Mouse (Mus musculus): ENCODE data around the gene Sardh. TPM values are rescaled to one million over a fixed set of nuclear protein-coding genes. Genes with fewer than 3 reads are reported as not detected.

Gene Sardh
- total and polyA plus RNA-seq, 2 experiments from 2014 or later = 8.9 to 11.8 TPM

DNA sequence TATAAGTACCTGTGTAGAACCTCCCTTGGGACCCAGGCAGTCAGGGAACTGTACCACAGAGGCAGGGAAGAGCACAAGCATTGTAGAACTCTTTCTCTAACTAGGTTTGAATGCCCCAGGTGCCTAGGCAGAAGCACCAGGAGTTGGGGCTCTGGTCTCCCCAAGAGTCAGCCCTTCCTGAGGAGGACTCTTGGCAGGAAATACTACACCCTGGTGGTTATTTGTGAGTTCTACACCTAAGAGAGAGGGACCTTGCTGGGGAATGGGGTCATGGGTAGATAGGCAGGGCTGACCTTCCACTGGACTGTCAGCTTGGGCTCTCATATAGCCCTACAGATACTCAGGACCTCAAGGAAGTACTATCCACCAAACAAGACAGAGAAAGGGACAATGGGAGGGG is 3.3 kb upstream of the Sardh start:
- H3K4me3 ChIP-seq (ENCODE audit: low read depth, low read length) = no peak overlapping the region
- H3K9ac ChIP-seq (replicated peaks; ENCODE audit: low read length, poor library complexity, severe bottlenecking) = no peak overlapping the region
- ATAC-seq (ENCODE audit: low FRiP score) = no peak
- H3K4me1 ChIP-seq (ENCODE audit: insufficient read depth, low read length) = no peaks in the 10 kb centered on the region
- H3K27ac ChIP-seq (ENCODE audit: low read depth, low read length) = no peak overlapping the region
- H3K27me3 ChIP-seq (ENCODE audit: insufficient read depth, low read length) = no peaks in the 10 kb centered on the region
- DNase-seq (ENCODE audit: low spot score) = no peak
- H3K4me2 ChIP-seq (ENCODE audit: low read depth, low read length, poor library complexity, severe bottlenecking) = no peak overlapping the region
- TF ChIP-seq CTCF (IDR thresholded peaks at IDR 0.05) = no peak; the same call in 1 of the 2 replicates
- no peaks in the 10 kb centered on the region for H3K36me3 ChIP-seq (ENCODE audit: insufficient read depth, low read length)
- H3K9me3 ChIP-seq (ENCODE audit: low read length) = no peaks in the 10 kb centered on the region

DNA sequence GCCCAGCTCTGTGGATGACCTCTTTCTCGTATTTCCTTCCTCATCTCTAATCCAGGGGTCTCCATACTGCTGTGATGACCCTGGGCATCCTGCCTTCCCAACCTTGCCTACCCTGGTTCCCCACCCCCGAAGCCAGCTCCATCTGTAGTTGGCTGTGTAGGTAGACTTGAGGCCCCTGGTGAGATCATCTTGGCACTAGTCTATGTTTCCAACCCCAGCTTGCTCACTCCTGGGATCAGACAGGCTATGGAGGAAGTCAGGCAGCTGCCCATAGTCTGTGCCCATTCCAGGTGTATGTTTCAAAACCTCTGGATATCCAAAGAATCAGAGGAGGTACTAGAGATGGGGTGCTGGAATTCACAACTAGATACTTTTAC is 662 bp downstream of the Sardh start:
- TF ChIP-seq CTCF (IDR thresholded peaks at IDR 0.05) = no peak
- no peak overlapping the region for H3K9ac ChIP-seq (replicated peaks; ENCODE audit: low read length, poor library complexity, severe bottlenecking)
- H3K9me3 ChIP-seq (ENCODE audit: low read length) = no peaks in the 10 kb centered on the region
- H3K4me2 ChIP-seq (ENCODE audit: low read depth, low read length, poor library complexity, severe bottlenecking) = no peak overlapping the region
- no peaks in the 10 kb centered on the region for H3K36me3 ChIP-seq (ENCODE audit: insufficient read depth, low read length)
- H3K4me1 ChIP-seq (ENCODE audit: insufficient read depth, low read length) = no peaks in the 10 kb centered on the region
- ATAC-seq (ENCODE audit: low FRiP score) (0 out of 2 replicates have a peak, but pooled peaks have one; percentile 31), DNase-seq (ENCODE audit: low spot score) (no peak)
- H3K27me3 ChIP-seq (ENCODE audit: insufficient read depth, low read length) = no peaks in the 10 kb centered on the region
- WGBS = 57% methylated on average over 2 of the region's 2 CpGs
- no peak overlapping the region for H3K4me3 ChIP-seq (ENCODE audit: low read depth, low read length)
- H3K27ac ChIP-seq (ENCODE audit: low read depth, low read length) = no peak overlapping the region

DNA sequence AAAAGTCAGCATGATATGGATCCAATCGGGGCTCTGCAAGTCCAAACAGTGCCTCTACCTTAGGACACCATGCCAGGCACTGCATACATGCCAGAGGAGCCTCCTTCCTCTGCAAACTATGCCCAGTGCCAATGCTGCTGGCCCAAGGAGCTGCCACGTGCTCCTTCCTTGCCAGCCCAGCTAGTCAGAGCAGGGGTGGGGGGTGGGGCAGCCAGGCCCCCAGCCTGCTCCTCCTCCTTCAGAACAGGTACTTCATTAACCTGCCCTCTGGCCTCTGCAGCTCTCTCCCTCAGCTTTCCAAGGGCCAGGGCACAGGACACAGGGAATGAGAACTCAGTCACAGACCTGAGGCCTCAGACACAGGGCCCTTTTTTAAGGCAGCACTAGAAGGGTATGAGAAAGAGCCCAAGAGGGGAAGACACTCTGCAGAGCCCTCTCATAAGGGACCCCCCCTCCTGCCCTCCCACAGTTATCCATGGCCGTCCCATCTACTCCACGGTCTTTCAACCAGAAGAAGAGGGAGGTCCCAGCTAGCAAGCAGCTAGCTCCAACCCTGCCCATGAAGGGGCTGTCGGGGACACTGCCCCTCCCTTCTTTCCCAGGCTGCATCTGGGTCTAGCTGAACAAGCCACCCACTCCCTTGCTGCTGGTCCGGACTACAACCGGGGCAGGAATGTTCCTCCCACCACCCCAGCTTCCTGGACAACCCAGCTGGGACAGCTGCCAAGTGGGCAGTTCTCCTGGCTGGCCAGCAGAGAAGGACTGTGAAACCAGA is 1.2 kb downstream of the Sardh start:
- 37% methylated on average over 6 of the region's 7 CpGs for WGBS
- no peak for TF ChIP-seq CTCF (IDR thresholded peaks at IDR 0.05)
- Histone ChIP-seq H3K4me3 (ENCODE audit: low read depth, low read length) (no peak overlapping the region), H3K9me3 (ENCODE audit: low read length) (no peaks in the 10 kb centered on the region), H3K4me2 (ENCODE audit: low read depth, low read length, poor library complexity, severe bottlenecking) (peak overlapping the region; percentile 7; the same call in 1 of the 2 replicates), H3K27ac (ENCODE audit: low read depth, low read length) (no peak overlapping the region), H3K27me3 (ENCODE audit: insufficient read depth, low read length) (no peaks in the 10 kb centered on the region), H3K36me3 (ENCODE audit: insufficient read depth, low read length) (no peaks in the 10 kb centered on the region), H3K4me1 (ENCODE audit: insufficient read depth, low read length) (no peaks in the 10 kb centered on the region), H3K9ac (replicated peaks; ENCODE audit: low read length, poor library complexity, severe bottlenecking) (no peak overlapping the region)
- DNase-seq (ENCODE audit: low spot score) (peak; percentile 84), ATAC-seq (ENCODE audit: low FRiP score) (peak; percentile 85)

DNA sequence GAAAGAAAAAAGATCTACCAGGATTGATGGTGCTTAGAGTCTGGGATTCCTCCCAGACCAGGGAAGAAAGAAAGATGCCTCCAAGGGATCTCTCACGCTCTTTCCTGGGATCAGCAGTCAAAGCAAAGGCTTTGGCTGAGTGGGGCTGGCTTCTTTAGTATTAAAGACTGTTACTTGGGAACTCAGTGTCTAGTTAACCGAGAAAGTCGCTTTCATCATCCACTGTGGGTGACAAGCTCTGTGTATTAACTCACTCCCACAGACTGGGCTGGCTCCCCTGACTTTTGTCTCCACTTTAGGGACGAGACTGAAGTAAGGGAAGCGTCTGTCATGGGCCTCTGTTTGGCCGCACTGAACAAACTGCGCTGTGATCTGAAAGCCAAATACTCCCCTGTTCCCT is 2.2 kb downstream of the Sardh start:
- Histone ChIP-seq H3K27ac (ENCODE audit: low read depth, low read length) (no peak overlapping the region), H3K4me3 (ENCODE audit: low read depth, low read length) (no peak overlapping the region), H3K27me3 (ENCODE audit: insufficient read depth, low read length) (no peaks in the 10 kb centered on the region), H3K9me3 (ENCODE audit: low read length) (no peaks in the 10 kb centered on the region), H3K9ac (replicated peaks; ENCODE audit: low read length, poor library complexity, severe bottlenecking) (no peak overlapping the region), H3K36me3 (ENCODE audit: insufficient read depth, low read length) (no peaks in the 10 kb centered on the region), H3K4me1 (ENCODE audit: insufficient read depth, low read length) (no peaks in the 10 kb centered on the region), H3K4me2 (ENCODE audit: low read depth, low read length, poor library complexity, severe bottlenecking) (no peak overlapping the region)
- TF ChIP-seq CTCF (IDR thresholded peaks at IDR 0.05) = no peak
- WGBS = 63% methylated on average over 7 of the region's 7 CpGs
- no peak for DNase-seq (ENCODE audit: low spot score)
- no peak for ATAC-seq (ENCODE audit: low FRiP score)

DNA sequence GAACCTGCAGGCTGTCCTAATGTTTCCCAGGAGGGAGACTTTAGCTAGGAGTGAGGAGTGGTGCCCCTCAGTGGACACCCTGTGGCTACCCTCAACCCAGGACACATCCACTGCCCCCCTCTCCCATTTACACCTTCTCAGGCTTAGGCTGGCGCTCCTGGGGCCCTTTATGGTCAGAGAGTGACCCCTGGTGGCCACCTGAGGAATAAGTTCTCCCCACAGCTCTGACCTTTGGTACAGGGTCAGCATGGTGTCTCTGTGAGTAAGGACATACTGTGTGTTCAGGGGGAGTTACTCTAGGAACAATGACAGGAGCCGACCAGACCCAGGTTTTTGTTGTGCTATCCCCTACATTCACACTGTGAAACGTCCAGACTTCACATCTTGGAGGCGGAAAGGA is 10.8 kb downstream of the Sardh start:
- no peaks in the 10 kb centered on the region for H3K27me3 ChIP-seq (ENCODE audit: insufficient read depth, low read length)
- no peak overlapping the region for H3K4me2 ChIP-seq (ENCODE audit: low read depth, low read length, poor library complexity, severe bottlenecking)
- ATAC-seq (ENCODE audit: low FRiP score) = peak; percentile 65; the same call in 1 of the 2 replicates
- no peak overlapping the region for H3K27ac ChIP-seq (ENCODE audit: low read depth, low read length)
- no peak overlapping the region for H3K9ac ChIP-seq (replicated peaks; ENCODE audit: low read length, poor library complexity, severe bottlenecking)
- H3K9me3 ChIP-seq (ENCODE audit: low read length) = no peaks in the 10 kb centered on the region
- no peak overlapping the region for H3K4me3 ChIP-seq (ENCODE audit: low read depth, low read length)
- no peaks in the 10 kb centered on the region for H3K4me1 ChIP-seq (ENCODE audit: insufficient read depth, low read length)
- H3K36me3 ChIP-seq (ENCODE audit: insufficient read depth, low read length) = no peaks in the 10 kb centered on the region
- 28% methylated on average over 4 of the region's 4 CpGs for WGBS
- TF ChIP-seq CTCF (IDR thresholded peaks at IDR 0.05) = peak; percentile 97
- peak; percentile 69 for DNase-seq (ENCODE audit: low spot score)

DNA sequence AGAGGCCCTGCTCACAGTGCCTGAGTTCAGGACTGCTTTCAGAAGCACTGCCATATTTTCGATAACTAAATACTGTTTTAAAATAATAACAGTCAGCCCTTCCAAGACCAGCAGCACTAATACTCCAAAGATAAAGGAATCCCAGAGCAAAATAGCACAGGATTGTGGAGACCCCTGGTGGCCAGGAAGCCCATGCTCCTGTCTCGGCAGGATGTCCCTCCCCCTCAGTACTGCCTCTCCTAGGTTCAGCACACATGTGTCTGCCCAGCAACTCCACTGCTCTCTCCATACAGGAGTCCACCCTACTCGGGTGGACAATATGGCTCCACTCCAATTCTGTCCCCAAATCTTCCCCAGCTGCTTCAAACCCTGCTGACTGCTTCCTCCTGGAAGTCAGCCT is 12.4 kb downstream of the Sardh start:
- H3K27me3 ChIP-seq (ENCODE audit: insufficient read depth, low read length) = no peaks in the 10 kb centered on the region
- H3K9ac ChIP-seq (replicated peaks; ENCODE audit: low read length, poor library complexity, severe bottlenecking) = no peak overlapping the region
- no peaks in the 10 kb centered on the region for H3K4me1 ChIP-seq (ENCODE audit: insufficient read depth, low read length)
- peak; percentile 93 for TF ChIP-seq CTCF (IDR thresholded peaks at IDR 0.05)
- no peak overlapping the region for H3K27ac ChIP-seq (ENCODE audit: low read depth, low read length)
- no peaks in the 10 kb centered on the region for H3K9me3 ChIP-seq (ENCODE audit: low read length)
- DNase-seq (ENCODE audit: low spot score) (peak; percentile 79), ATAC-seq (ENCODE audit: low FRiP score) (0 out of 2 replicates have a peak, but pooled peaks have one; percentile 9)
- WGBS = 17% methylated on average over 3 of the region's 3 CpGs
- H3K4me3 ChIP-seq (ENCODE audit: low read depth, low read length) = no peak overlapping the region
- no peak overlapping the region for H3K4me2 ChIP-seq (ENCODE audit: low read depth, low read length, poor library complexity, severe bottlenecking)
- H3K36me3 ChIP-seq (ENCODE audit: insufficient read depth, low read length) = no peaks in the 10 kb centered on the region
